Mouse (Mus musculus) E14TG2a.4 (cell line): ENCODE data around the gene Defb19.

Experiments
- CTCF ChIP-seq: conservative IDR thresholded peaks from 2 replicates; pipeline ENCODE4 v1.5.1; 2014; ENCODE audit warnings: low read length
- NANOG ChIP-seq: IDR thresholded peaks from 2 replicates; pipeline ENCODE4 v1.6.1; 2014; ENCODE audit warnings: borderline replicate concordance, low read length, mixed read lengths
- POU5F1 ChIP-seq: IDR thresholded peaks from 2 replicates; pipeline ENCODE4 v1.6.1; 2014; ENCODE audit warnings: low read length, borderline replicate concordance

- TF ChIP-seq CTCF (no peak), NANOG (no peak), POU5F1 (no peak)
Measured at GRCm38 (mm10) chr2:152599299-152599698, 19.2 kb upstream of the Defb19 start, which contains the start of gene Defb45.
